Mouse (Mus musculus) gastrocnemius, adult 18-20 months (tissue): ENCODE measurements around the gene Zfp697. TPM values are rescaled to one million over a fixed set of nuclear protein-coding genes. Genes with fewer than 3 reads are reported as not detected.
"Not testable (repeated sequence)": the region's sequence is repeated elsewhere in the genome, so short reads cannot be mapped to it uniquely, and the experiment has no call there.

Experiments used
- DNase-seq: peaks from one replicate; pipeline ENCODE4 v3.0.0; 2021; ENCODE audit warnings: low spot score
- total RNA-seq, 2 experiments: library from RNA; stranded (reverse); gene quantifications; 2 replicates each; pipeline ENCODE4 v1.2.3; 2021

Zfp697 gene
- total RNA-seq, 2 experiments from 2014 or later, result 0.78 to 2.0 TPM

GRCm38 (mm10) chr3:98418991-98419785 is 36.9 kb downstream of the Zfp697 start:
- no peak for DNase-seq

- DNase-seq, result no peak
Measured at GRCm38 (mm10) chr3:98419786-98420070, 37.5 kb downstream of the Zfp697 start.

- no peak for DNase-seq
Measured at GRCm38 (mm10) chr3:98422926-98423325, 40.7 kb downstream of the Zfp697 start.

GRCm38 (mm10) chr3:98426749-98427148 is 44.5 kb downstream of the Zfp697 start:
- no peak for DNase-seq

- DNase-seq, result no peak
Measured at GRCm38 (mm10) chr3:98427260-98427599, 45.0 kb downstream of the Zfp697 start.

GRCm38 (mm10) chr3:98427600-98428448 is 45.6 kb downstream of the Zfp697 start:
- DNase-seq, result peak; percentile 67

- DNase-seq, result no peak
Measured at GRCm38 (mm10) chr3:98428449-98428775, 46.2 kb downstream of the Zfp697 start.

GRCm38 (mm10) chr3:98428928-98429525 is 46.8 kb downstream of the Zfp697 start:
- no peak for DNase-seq

- no peak for DNase-seq
Measured at GRCm38 (mm10) chr3:98434088-98434816, 52.0 kb downstream of the Zfp697 start.

GRCm38 (mm10) chr3:98435030-98435429 is 52.8 kb downstream of the Zfp697 start:
- no peak for DNase-seq

- not testable (repeated sequence) for DNase-seq
Measured at GRCm38 (mm10) chr3:98442245-98442644, 60.0 kb downstream of the Zfp697 start.

- not testable (repeated sequence) for DNase-seq
Measured at GRCm38 (mm10) chr3:98443149-98443779, 61.0 kb downstream of the Zfp697 start.

GRCm38 (mm10) chr3:98443924-98444323 is 61.7 kb downstream of the Zfp697 start:
- DNase-seq, result not testable (repeated sequence)

- DNase-seq, result not testable (repeated sequence)
Measured at GRCm38 (mm10) chr3:98453786-98454185, 71.5 kb downstream of the Zfp697 start.

- not testable (repeated sequence) for DNase-seq
Measured at GRCm38 (mm10) chr3:98457026-98457425, 74.8 kb downstream of the Zfp697 start, which contains the start of gene Gm4450. Gene Gm4450, minus strand, starts transcription at chr3:98457126.

GRCm38 (mm10) chr3:98469323-98469722 is 87.1 kb downstream of the Zfp697 start:
- not testable (repeated sequence) for DNase-seq

GRCm38 (mm10) chr3:98471057-98471456 is 88.8 kb downstream of the Zfp697 start:
- not testable (repeated sequence) for DNase-seq

- DNase-seq, result not testable (repeated sequence)
Measured at GRCm38 (mm10) chr3:98471499-98471898, 89.2 kb downstream of the Zfp697 start.

- DNase-seq, result not testable (repeated sequence)
Measured at GRCm38 (mm10) chr3:98494184-98494583, 111.9 kb downstream of the Zfp697 start.

GRCm38 (mm10) chr3:98495055-98495454 is 112.8 kb downstream of the Zfp697 start:
- DNase-seq, result not testable (repeated sequence)

- not testable (repeated sequence) for DNase-seq
Measured at GRCm38 (mm10) chr3:98496762-98497161, 114.5 kb downstream of the Zfp697 start.
